Comparison of ENCODE assay signal across 10 mouse cellular contexts in genomic region chr8:94104146-94104545, GRCm38 (mm10). TPM values are rescaled to one million over a fixed set of nuclear protein-coding genes. Genes with fewer than 3 reads are reported as not detected.
A peak's percentile ranks its signal among the peaks of the same experiment; 100 is the strongest.
DNase-seq lines count a peak whose midpoint lies in the region; ATAC-seq and TF ChIP-seq lines count a peak whose summit lies in the region.
"Had no signal": no experiment of that assay in that cellular context is flagged by ENCODE, and none has a peak within 500 bp of the region (broad histone marks: within the 10 kb centered on the region; RNA-seq: fewer than 3 reads in every experiment).

No protein-coding gene starts in this region.

- TF ChIP-seq CTCF in thymus, adult 2 months (IDR thresholded peaks at IDR 0.05; ENCODE audit: borderline replicate concordance, control insufficient read depth, extremely low read depth, insufficient read depth, low read length, poor library complexity) = no peak

- ATAC-seq in frontal cortex, adult (ENCODE audit: low TSS enrichment) = peak; percentile 90
- peak; percentile 44 for ATAC-seq in megakaryocyte progenitor cell, adult 5-6 weeks (replicated peaks; ENCODE audit: poor library complexity)
- no peak for ATAC-seq in forebrain, embryonic 15.5 days (replicated peaks)
- ATAC-seq: liver, postnatal 0 days had no signal

- peak; percentile 18 to 44 for DNase-seq in kidney, postnatal 4 days
- no peak for DNase-seq in kidney, adult 11 months
- DNase-seq in MN1 (ENCODE audit: low spot score) = peak; percentile 68
- DNase-seq in thymus, adult 2 months = no peak
- DNase-seq: liver, postnatal 0 days had no signal

- no peaks in the 10 kb centered on the region for H3K27me3 ChIP-seq in thymus, adult 2 months (ENCODE audit: control insufficient read depth, insufficient read depth, low read length)
- H3K27me3 ChIP-seq in forebrain, embryonic 15.5 days = no peaks in the 10 kb centered on the region
- H3K27me3 ChIP-seq: neural tube, embryonic 12.5 days had no signal

- H3K9me3 ChIP-seq in forebrain, embryonic 15.5 days = no peaks in the 10 kb centered on the region
- H3K9me3 ChIP-seq: heart, embryonic 13.5 days; neural tube, embryonic 12.5 days had no signal

- H3K36me3 ChIP-seq in thymus, adult 2 months (ENCODE audit: control insufficient read depth, insufficient read depth, low read length) = no peaks in the 10 kb centered on the region
- H3K36me3 ChIP-seq in forebrain, embryonic 15.5 days = no peaks in the 10 kb centered on the region
- H3K36me3 ChIP-seq: heart, embryonic 13.5 days; neural tube, embryonic 12.5 days had no signal

- TF ChIP-seq POLR2A in thymus, adult 2 months (IDR thresholded peaks at IDR 0.05; ENCODE audit: control insufficient read depth, extremely low read depth, insufficient read depth, low read length, poor library complexity) = no peak

- H3K9ac ChIP-seq in forebrain, embryonic 15.5 days (replicated peaks) = no peak overlapping the region
- H3K9ac ChIP-seq: heart, embryonic 13.5 days; liver, postnatal 0 days; neural tube, embryonic 12.5 days had no signal

- no peaks in the 10 kb centered on the region for H3K4me1 ChIP-seq in thymus, adult 2 months (replicated peaks; ENCODE audit: control insufficient read depth, insufficient read depth, low read length)
- H3K4me1 ChIP-seq in forebrain, embryonic 15.5 days = peaks cover 4% of the 10 kb centered on the region
- H3K4me1 ChIP-seq: neural tube, embryonic 12.5 days had no signal

- H3K4me2 ChIP-seq in forebrain, embryonic 15.5 days (replicated peaks) = no peak overlapping the region
- H3K4me2 ChIP-seq: heart, embryonic 13.5 days; neural tube, embryonic 12.5 days had no signal

- 66% methylated on average over 5 of the region's 5 CpGs for WGBS in thymus, adult 2 months
- WGBS in forebrain, embryonic 15.5 days = 49% methylated on average over 5 of the region's 5 CpGs

- H3K4me3 ChIP-seq in thymus, adult 2 months (ENCODE audit: control insufficient read depth, insufficient read depth, low read length) = no peak overlapping the region
- H3K4me3 ChIP-seq in forebrain, embryonic 15.5 days = no peak overlapping the region
- H3K4me3 ChIP-seq: heart, embryonic 13.5 days; neural tube, embryonic 12.5 days had no signal

- H3K27ac ChIP-seq in thymus, adult 2 months (ENCODE audit: control insufficient read depth, insufficient read depth, low read length) = no peak overlapping the region
- H3K27ac ChIP-seq in forebrain, embryonic 15.5 days (replicated peaks) = no peak overlapping the region
- H3K27ac ChIP-seq: heart, embryonic 13.5 days; neural tube, embryonic 12.5 days had no signal

RNA-seq across cellular contexts. Expression of gene Bbs2, which starts 5.4 kb away (rescaled TPM):
- 7.0 and 11.9 TPM in 2 replicates for total RNA-seq in megakaryocyte progenitor cell, adult 5-6 weeks (2015)
- total RNA-seq in megakaryocyte progenitor cell, adult 5-6 weeks (2017) = 4.1 and 4.4 TPM in 2 replicates
- polyA plus RNA-seq in thymus, adult 2 months (2012; rRNA removed) = 7.5 and 13.0 TPM in 2 replicates
- 16.8 and 20.5 TPM in 2 replicates for polyA plus RNA-seq in forebrain, embryonic 15.5 days (2015; fragmentation: Nextera tagmentation; extraction: Ambion mirVana)

RNA-seq across cellular contexts. Expression of gene Mt4, which starts 32.9 kb away (rescaled TPM):
- total RNA-seq in megakaryocyte progenitor cell, adult 5-6 weeks (2015) = not detected in 2 replicates
- not detected in 2 replicates for total RNA-seq in megakaryocyte progenitor cell, adult 5-6 weeks (2017)
- polyA plus RNA-seq in thymus, adult 2 months (2012; rRNA removed) = 6.5 and 12.1 TPM in 2 replicates
- not detected in 2 replicates for polyA plus RNA-seq in forebrain, embryonic 15.5 days (2015; fragmentation: Nextera tagmentation; extraction: Ambion mirVana)
- polyA plus RNA-seq: heart, embryonic 13.5 days; liver, postnatal 0 days; neural tube, embryonic 12.5 days had no signal

RNA-seq across cellular contexts. Expression of gene Mt3, which starts 48.3 kb away (rescaled TPM):
- not detected in 2 replicates for total RNA-seq in megakaryocyte progenitor cell, adult 5-6 weeks (2015)
- not detected in 2 replicates for total RNA-seq in megakaryocyte progenitor cell, adult 5-6 weeks (2017)
- 0.96 and 1.9 TPM in 2 replicates for polyA plus RNA-seq in thymus, adult 2 months (2012; rRNA removed)
- polyA plus RNA-seq in forebrain, embryonic 15.5 days (2015; fragmentation: Nextera tagmentation; extraction: Ambion mirVana) = 249 and 258 TPM in 2 replicates
- polyA plus RNA-seq: liver, postnatal 0 days had no signal

Comparison
In these comparisons a context has a peak if more than half of its experiments do, and no peak if none do; other contexts are left out.
1. DNase-seq: peak in kidney, postnatal 4 days (2 of 2) and MN1 (single experiment); none in kidney, adult 11 months (single experiment) and thymus, adult 2 months (single experiment).
2. RNA of gene Mt3, which starts 48.3 kb away (polyA plus RNA-seq): 249 to 258 TPM in forebrain, embryonic 15.5 days; 0.96 to 1.9 TPM in thymus, adult 2 months; every median in the first group is over 10 times any median in the second.